Mouse (Mus musculus) forebrain, embryonic 16.5 days (tissue): ENCODE measurements at regions not wholly inside any gene's neighbourhood (a gene's known extent, or its start where the extent isn't known, plus 50 kb on each side); places are given as distances from the start of the nearest gene placed in this dataset.

Experiments used
- ATAC-seq: fragments of 200-750 bp; cut with Nextera tagmentation; 2 replicates; pipeline ENCODE4 v1.8.0; 2017; ENCODE audit warnings: mild to moderate bottlenecking, moderate library complexity
- H3K27ac ChIP-seq: fragments of 300-500 bp; sonication (generic); 2 replicates; pipeline ENCODE4 v1.5.1; 2014; ENCODE audit warnings: low read length, control low read depth
- H3K27me3 ChIP-seq: fragments of 300-500 bp; sonication (generic); replicated peaks from 2 replicates; pipeline ENCODE4 v1.6.1; 2014; ENCODE audit warnings: low read length; ENCODE audit not compliant: control insufficient read depth, insufficient read depth
- H3K36me3 ChIP-seq: fragments of 300-500 bp; sonication (generic); 2 replicates; pipeline ENCODE4 v1.6.1; 2014; ENCODE audit not compliant: control insufficient read depth, insufficient read depth
- H3K4me1 ChIP-seq: fragments of 300-500 bp; sonication (generic); replicated peaks from 2 replicates; pipeline ENCODE4 v1.6.1; 2014; ENCODE audit warnings: low read length; ENCODE audit not compliant: control insufficient read depth, insufficient read depth
- H3K4me2 ChIP-seq: fragments of 300-500 bp; sonication (generic); 2 replicates; pipeline ENCODE4 v1.6.1; 2014; ENCODE audit warnings: mild to moderate bottlenecking, low read length, control low read depth
- H3K4me3 ChIP-seq: fragments of 300-500 bp; sonication (generic); replicated peaks from 2 replicates; pipeline ENCODE4 v1.5.1; 2014; ENCODE audit warnings: mild to moderate bottlenecking, low read length, control low read depth
- H3K9ac ChIP-seq: fragments of 300-500 bp; sonication (generic); replicated peaks from 2 replicates; pipeline ENCODE4 v1.6.1; 2014; ENCODE audit warnings: low read depth, low read length, control low read depth
- H3K9me3 ChIP-seq: fragments of 300-500 bp; sonication (generic); 2 replicates; pipeline ENCODE4 v1.6.1; 2016; ENCODE audit warnings: low read length; ENCODE audit not compliant: control insufficient read depth
- WGBS: fragments of 180-500 bp; shearing (Covaris S2); extraction: QIAGEN DNeasy Blood & Tissue Kit; methylation state at CpG from one replicate; pipeline ENCODE4 v1.1.7; 2014; 5-methylcytosine and 5-hydroxymethylcytosine counted together

DNA sequence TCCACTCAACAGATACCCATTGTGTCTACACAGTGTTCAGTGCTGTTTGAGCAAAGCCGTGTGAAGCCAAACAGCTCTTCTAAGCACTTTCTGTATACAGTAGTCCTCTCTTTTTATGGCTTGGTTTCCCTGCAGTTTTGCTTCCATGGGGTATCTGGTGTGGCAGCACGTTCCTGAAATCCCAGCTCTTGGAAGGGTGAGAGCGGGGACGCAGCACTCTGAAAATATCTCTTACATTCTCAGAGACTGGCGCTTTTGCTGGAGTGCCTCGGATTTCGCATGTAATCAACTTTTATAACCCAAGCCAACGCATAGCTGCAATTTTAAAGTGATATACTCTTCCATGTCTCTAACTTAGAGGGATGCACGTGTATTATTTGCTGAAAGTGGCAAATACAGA, 64.0 kb upstream of the Zc3h12a start:
- H3K9me3 ChIP-seq: no peaks in the 10 kb centered on the region
- no peak for ATAC-seq
- no peak overlapping the region for H3K4me2 ChIP-seq
- H3K4me3 ChIP-seq: no peak overlapping the region
- peaks cover 33% of the 10 kb centered on the region for H3K4me1 ChIP-seq
- H3K36me3 ChIP-seq: no peaks in the 10 kb centered on the region
- no peaks in the 10 kb centered on the region for H3K27me3 ChIP-seq
- WGBS: 71% methylated on average over 9 of the region's 9 CpGs
- no peak overlapping the region for H3K9ac ChIP-seq
- peak overlapping the region; percentile 74 for H3K27ac ChIP-seq

DNA sequence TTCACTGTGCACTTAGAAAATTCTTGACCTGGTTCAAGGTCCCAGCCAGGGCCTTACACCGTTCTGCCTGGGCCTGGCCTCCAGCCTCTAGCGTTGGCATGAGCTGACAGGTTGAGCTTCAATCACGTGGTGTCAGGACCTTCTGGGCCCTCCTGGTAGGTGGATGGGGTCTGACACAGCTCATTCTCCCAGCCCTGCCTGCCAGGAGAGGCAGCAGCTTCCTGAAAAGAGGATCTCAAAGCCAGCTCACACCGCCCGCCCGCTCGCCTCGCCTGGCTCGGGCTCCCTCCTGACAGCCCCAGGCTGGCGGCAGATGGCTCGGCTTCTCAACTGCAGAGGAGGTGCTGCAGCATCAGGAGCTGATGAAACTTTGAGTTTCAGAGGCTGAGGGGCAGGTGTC, 63.4 kb upstream of the Zc3h12a start:
- H3K27me3 ChIP-seq: no peaks in the 10 kb centered on the region
- no peaks in the 10 kb centered on the region for H3K36me3 ChIP-seq
- H3K4me2 ChIP-seq: no peak overlapping the region
- H3K4me3 ChIP-seq: no peak overlapping the region
- WGBS: 12% methylated on average over 11 of the region's 11 CpGs
- no peaks in the 10 kb centered on the region for H3K9me3 ChIP-seq
- no peak overlapping the region; the same call in 1 of the 2 replicates for H3K9ac ChIP-seq
- H3K27ac ChIP-seq: peak overlapping the region; percentile 74
- H3K4me1 ChIP-seq: peaks cover 29% of the 10 kb centered on the region
- peak; percentile 65 for ATAC-seq

DNA sequence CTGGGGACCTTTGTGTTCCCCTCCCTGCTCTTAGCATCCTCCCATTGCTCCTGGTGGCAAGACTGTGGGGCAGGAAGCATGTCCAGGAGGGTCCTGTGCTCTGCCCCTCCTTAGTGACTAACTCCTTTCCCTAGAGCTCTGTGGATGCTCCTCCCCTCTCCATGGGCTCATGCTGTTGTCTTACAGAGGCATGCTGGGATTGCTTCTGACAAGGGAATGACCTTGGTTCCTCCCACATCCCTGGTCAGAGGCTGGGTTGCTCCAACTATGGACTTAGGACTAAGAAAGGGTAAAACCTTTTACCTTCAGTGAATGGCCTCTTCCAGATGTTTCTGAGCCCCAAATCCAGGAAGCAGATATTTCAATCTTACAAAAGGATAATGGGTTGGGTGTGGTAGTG, 62.3 kb upstream of the Zc3h12a start:
- peaks cover 19% of the 10 kb centered on the region for H3K4me1 ChIP-seq
- H3K9ac ChIP-seq: no peak overlapping the region
- no peaks in the 10 kb centered on the region for H3K9me3 ChIP-seq
- no peak overlapping the region for H3K4me2 ChIP-seq
- no peak overlapping the region for H3K27ac ChIP-seq
- H3K36me3 ChIP-seq: no peaks in the 10 kb centered on the region
- no peak overlapping the region for H3K4me3 ChIP-seq
- ATAC-seq: no peak
- H3K27me3 ChIP-seq: no peaks in the 10 kb centered on the region

GRCm38 (mm10) chr4:125186246-125186645, 58.6 kb upstream of the Zc3h12a start:
- 70% methylated on average over 9 of the region's 9 CpGs for WGBS
- ATAC-seq: no peak

DNA sequence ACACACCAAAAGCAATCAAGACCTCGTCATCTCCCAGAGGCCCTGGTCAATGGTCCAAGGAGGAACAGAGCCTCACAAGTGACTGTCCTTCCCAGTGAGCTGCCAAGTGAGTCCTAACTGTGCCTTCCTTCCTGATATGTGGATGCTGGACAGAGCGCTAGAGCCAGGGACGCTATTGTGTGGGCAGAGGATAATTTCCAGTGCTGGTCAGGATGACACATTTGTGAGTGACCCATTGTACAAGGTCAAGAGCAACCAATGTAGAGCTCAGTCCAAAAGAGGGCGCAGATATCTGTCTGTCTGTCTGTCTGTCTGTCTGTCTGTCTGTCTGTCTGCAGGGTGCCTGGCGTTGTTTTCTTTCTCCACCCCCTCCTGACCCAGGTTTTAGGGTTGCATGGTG, 57.4 kb upstream of the Zc3h12a start:
- H3K27ac ChIP-seq: no peak overlapping the region
- H3K9ac ChIP-seq: no peak overlapping the region
- no peaks in the 10 kb centered on the region for H3K9me3 ChIP-seq
- H3K4me2 ChIP-seq: no peak overlapping the region
- no peaks in the 10 kb centered on the region for H3K36me3 ChIP-seq
- 79% methylated on average over 5 of the region's 5 CpGs for WGBS
- no peak for ATAC-seq
- no peak overlapping the region for H3K4me3 ChIP-seq
- no peaks in the 10 kb centered on the region for H3K27me3 ChIP-seq
- no peaks in the 10 kb centered on the region for H3K4me1 ChIP-seq

More at GRCm38 (mm10) chr4:125186246-125186645, 58.6 kb upstream of the Zc3h12a start:
- no peak overlapping the region for H3K27ac ChIP-seq
- H3K36me3 ChIP-seq: no peaks in the 10 kb centered on the region
- H3K9ac ChIP-seq: no peak overlapping the region
- H3K4me1 ChIP-seq: peaks cover 5% of the 10 kb centered on the region
- H3K4me2 ChIP-seq: no peak overlapping the region
- H3K27me3 ChIP-seq: no peaks in the 10 kb centered on the region
- no peak overlapping the region for H3K4me3 ChIP-seq
- H3K9me3 ChIP-seq: no peaks in the 10 kb centered on the region

DNA sequence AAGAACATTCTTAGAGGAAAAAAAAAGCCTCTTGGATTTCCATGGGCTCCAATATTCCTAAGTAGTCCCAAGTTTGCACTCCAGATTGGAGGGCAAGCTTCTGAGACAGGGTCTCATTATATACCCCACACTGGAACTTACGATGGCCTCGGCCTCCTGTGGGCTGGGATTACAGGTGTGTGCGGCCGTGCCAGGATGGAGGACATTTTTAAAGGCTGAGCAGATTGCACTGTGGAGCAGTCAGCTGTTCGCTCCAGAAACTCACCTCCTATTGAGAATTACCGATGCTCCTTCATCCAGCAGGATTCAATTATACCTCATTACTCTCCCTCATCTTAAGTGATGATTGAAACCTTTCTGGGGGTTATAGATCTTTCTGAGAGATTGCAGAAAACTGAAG, 53.3 kb upstream of the Zc3h12a start:
- H3K4me3 ChIP-seq: no peak overlapping the region
- ATAC-seq: no peak
- no peaks in the 10 kb centered on the region for H3K27me3 ChIP-seq
- WGBS: 84% methylated on average over 6 of the region's 6 CpGs
- no peak overlapping the region for H3K4me2 ChIP-seq
- H3K36me3 ChIP-seq: no peaks in the 10 kb centered on the region
- no peak overlapping the region for H3K9ac ChIP-seq
- H3K9me3 ChIP-seq: no peaks in the 10 kb centered on the region
- H3K27ac ChIP-seq: no peak overlapping the region
- H3K4me1 ChIP-seq: no peaks in the 10 kb centered on the region

GRCm38 (mm10) chr4:125178552-125178951, 50.9 kb upstream of the Zc3h12a start:
- no peaks in the 10 kb centered on the region for H3K4me1 ChIP-seq
- no peak overlapping the region for H3K4me2 ChIP-seq
- no peaks in the 10 kb centered on the region for H3K36me3 ChIP-seq
- H3K9me3 ChIP-seq: no peaks in the 10 kb centered on the region
- no peak overlapping the region for H3K27ac ChIP-seq
- 95% methylated on average over 3 of the region's 3 CpGs for WGBS
- no peak overlapping the region for H3K9ac ChIP-seq
- no peak overlapping the region for H3K4me3 ChIP-seq
- ATAC-seq: no peak
- H3K27me3 ChIP-seq: no peaks in the 10 kb centered on the region

- Histone ChIP-seq H3K4me1 (no peaks in the 10 kb centered on the region), H3K27ac (no peak overlapping the region), H3K27me3 (no peaks in the 10 kb centered on the region), H3K4me3 (no peak overlapping the region), H3K9me3 (no peaks in the 10 kb centered on the region), H3K4me2 (no peak overlapping the region), H3K9ac (no peak overlapping the region), H3K36me3 (no peaks in the 10 kb centered on the region)
- ATAC-seq: no peak
- WGBS: 33% methylated on average over 6 of the region's 6 CpGs
Observed at GRCm38 (mm10) chr4:125177666-125178065, 50.0 kb upstream of the Zc3h12a start.
